Mouse (Mus musculus): Measurements from ENCODE around the gene Vps45. TPM values are rescaled to one million over a fixed set of nuclear protein-coding genes. Genes with fewer than 3 reads are reported as not detected.

Gene Vps45
- total and polyA plus RNA-seq, 2 experiments from 2014 or later = 29.5 to 61.1 TPM

DNA sequence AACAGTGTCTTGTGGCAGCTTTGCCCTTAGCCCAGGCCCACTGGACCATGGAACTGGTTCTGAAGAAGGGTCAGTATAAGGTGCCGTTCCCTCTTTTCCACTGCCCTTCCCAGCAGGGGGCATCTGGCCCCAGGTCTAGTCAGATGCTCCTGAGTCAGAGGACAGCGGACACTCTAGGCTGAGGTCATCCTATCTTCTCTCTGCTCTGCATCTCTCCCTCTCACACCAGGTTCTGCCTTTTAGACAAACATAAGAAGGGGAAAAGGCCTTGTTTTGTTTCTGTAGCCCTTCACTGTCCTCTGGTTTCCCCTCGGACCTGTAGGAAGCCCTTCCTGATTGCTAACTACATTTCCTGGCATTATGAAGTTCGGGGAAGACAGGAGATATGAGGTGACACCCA, 64.4 kb downstream of the Vps45 start:
- Histone ChIP-seq H3K27ac (ENCODE audit: low read depth, low read length) (peak overlapping the region; percentile 51; the same call in 1 of the 2 replicates), H3K9me3 (ENCODE audit: low read length) (no peaks in the 10 kb centered on the region), H3K4me2 (ENCODE audit: low read depth, low read length, poor library complexity, severe bottlenecking) (peak overlapping the region; percentile 83), H3K36me3 (ENCODE audit: insufficient read depth, low read length) (peaks cover 29% of the 10 kb centered on the region), H3K9ac (replicated peaks; ENCODE audit: low read length, poor library complexity, severe bottlenecking) (peak overlapping the region; percentile 98), H3K27me3 (ENCODE audit: insufficient read depth, low read length) (no peaks in the 10 kb centered on the region), H3K4me1 (ENCODE audit: insufficient read depth, low read length) (peaks cover 14% of the 10 kb centered on the region), H3K4me3 (ENCODE audit: low read depth, low read length) (peak overlapping the region; percentile 83)
- ATAC-seq (ENCODE audit: low FRiP score) = no peak
- TF ChIP-seq CTCF (IDR thresholded peaks at IDR 0.05) = peak; percentile 35; the same call in 1 of the 2 replicates
- WGBS = 16% methylated on average over 4 of the region's 4 CpGs
- peak; percentile 31 for DNase-seq (ENCODE audit: low spot score)

DNA sequence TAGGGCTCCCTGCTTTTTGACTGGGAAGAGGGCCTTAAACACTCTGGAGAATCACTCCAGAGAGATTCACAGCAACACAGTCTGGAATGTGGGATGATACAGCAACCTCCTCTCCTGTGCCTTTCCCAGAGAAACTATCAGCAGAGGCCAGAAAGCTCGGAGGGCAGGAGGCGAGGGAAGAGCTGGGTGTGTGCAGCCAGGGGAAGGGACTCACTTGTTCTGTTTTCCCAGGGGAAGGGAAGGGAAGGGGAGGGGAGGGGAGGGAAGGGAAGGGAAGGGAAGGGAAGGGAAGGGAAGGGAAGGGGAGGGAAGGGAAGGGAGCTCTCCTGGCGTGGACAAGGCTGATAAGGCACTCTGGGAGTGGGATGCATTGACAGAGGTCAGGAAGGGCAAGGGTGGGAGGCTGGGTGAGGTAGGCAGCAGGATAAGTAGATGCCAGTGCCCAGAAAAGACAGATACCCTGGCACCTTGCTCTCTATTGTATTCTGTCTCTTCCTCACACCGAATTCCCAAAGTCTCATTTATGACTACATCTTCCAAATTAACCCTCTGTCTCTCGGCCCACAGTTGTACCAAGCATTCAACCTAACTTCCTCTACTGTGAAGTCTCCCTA, 65.2 kb downstream of the Vps45 start:
- peak overlapping the region; percentile 83 for H3K4me2 ChIP-seq (ENCODE audit: low read depth, low read length, poor library complexity, severe bottlenecking)
- H3K36me3 ChIP-seq (ENCODE audit: insufficient read depth, low read length) = peaks cover 37% of the 10 kb centered on the region
- H3K9ac ChIP-seq (replicated peaks; ENCODE audit: low read length, poor library complexity, severe bottlenecking) = peak overlapping the region; percentile 98; the same call in 1 of the 2 replicates
- no peaks in the 10 kb centered on the region for H3K9me3 ChIP-seq (ENCODE audit: low read length)
- TF ChIP-seq CTCF (IDR thresholded peaks at IDR 0.05) = no peak
- peaks cover 14% of the 10 kb centered on the region for H3K4me1 ChIP-seq (ENCODE audit: insufficient read depth, low read length)
- ATAC-seq (ENCODE audit: low FRiP score) = no peak
- WGBS = 31% methylated on average over 5 of the region's 5 CpGs
- H3K4me3 ChIP-seq (ENCODE audit: low read depth, low read length) = peak overlapping the region; percentile 83; the same call in 1 of the 2 replicates
- H3K27ac ChIP-seq (ENCODE audit: low read depth, low read length) = peak overlapping the region; percentile 51; the same call in 1 of the 2 replicates
- no peaks in the 10 kb centered on the region for H3K27me3 ChIP-seq (ENCODE audit: insufficient read depth, low read length)
- DNase-seq (ENCODE audit: low spot score) = no peak

DNA sequence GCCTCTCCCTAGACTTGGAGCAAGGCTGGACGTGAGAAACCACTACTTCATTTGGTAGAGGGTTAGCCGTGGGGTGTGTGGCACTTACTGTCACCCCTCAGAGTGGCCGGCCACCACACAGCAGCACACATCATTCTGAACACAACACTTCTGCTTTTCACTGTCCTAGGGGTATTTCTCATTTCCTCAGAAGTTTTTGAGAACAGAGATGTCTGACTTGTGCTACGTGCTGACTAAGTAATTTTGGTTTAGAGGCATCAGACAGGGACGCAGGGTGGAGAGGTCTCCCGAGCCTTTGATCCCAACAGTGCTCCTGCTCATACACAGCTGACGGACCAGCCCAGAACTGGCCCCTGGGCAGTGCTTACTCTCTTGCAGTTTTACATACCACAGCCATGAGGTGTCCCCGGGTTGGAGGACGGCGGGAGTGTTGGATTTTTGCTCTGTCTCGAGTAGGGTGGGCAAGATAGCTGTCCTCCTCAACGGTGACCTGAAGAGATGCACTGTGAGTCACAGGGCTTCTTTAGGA, 67.8 kb downstream of the Vps45 start:
- Histone ChIP-seq H3K27me3 (ENCODE audit: insufficient read depth, low read length) (no peaks in the 10 kb centered on the region), H3K9me3 (ENCODE audit: low read length) (no peaks in the 10 kb centered on the region), H3K4me2 (ENCODE audit: low read depth, low read length, poor library complexity, severe bottlenecking) (no peak overlapping the region), H3K4me3 (ENCODE audit: low read depth, low read length) (no peak overlapping the region), H3K36me3 (ENCODE audit: insufficient read depth, low read length) (peaks cover 38% of the 10 kb centered on the region), H3K4me1 (ENCODE audit: insufficient read depth, low read length) (peaks cover 17% of the 10 kb centered on the region), H3K27ac (ENCODE audit: low read depth, low read length) (no peak overlapping the region), H3K9ac (replicated peaks; ENCODE audit: low read length, poor library complexity, severe bottlenecking) (no peak overlapping the region)
- 86% methylated on average over 12 of the region's 12 CpGs for WGBS
- DNase-seq (ENCODE audit: low spot score) (no peak), ATAC-seq (ENCODE audit: low FRiP score) (no peak)
- TF ChIP-seq CTCF (IDR thresholded peaks at IDR 0.05) = no peak

DNA sequence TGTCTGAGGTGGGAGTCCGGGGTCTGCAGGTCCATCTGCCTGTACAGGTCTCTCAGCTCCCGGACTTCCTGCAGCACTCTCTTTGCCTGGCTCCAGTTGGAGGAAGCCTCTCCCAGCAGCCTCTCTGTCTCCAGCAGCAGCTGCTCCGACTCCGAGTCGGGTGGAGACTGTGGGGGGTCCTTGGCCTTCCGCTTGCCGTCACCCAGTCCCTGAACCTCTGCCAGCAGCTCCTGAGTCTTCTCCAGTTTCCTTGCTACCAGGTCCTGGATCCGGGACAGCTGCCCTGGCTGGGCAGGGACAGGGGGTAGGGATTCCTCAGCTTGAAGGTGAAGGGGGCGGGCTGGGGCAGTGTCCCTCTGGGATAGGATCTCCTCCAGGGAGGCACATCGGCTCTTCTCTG, 69.3 kb downstream of the Vps45 start:
- H3K27me3 ChIP-seq (ENCODE audit: insufficient read depth, low read length) = no peaks in the 10 kb centered on the region
- no peaks in the 10 kb centered on the region for H3K9me3 ChIP-seq (ENCODE audit: low read length)
- peaks cover 21% of the 10 kb centered on the region for H3K4me1 ChIP-seq (ENCODE audit: insufficient read depth, low read length)
- no peak for ATAC-seq (ENCODE audit: low FRiP score)
- peaks cover 38% of the 10 kb centered on the region for H3K36me3 ChIP-seq (ENCODE audit: insufficient read depth, low read length)
- peak; percentile 52 for DNase-seq (ENCODE audit: low spot score)
- H3K4me3 ChIP-seq (ENCODE audit: low read depth, low read length) = no peak overlapping the region
- H3K27ac ChIP-seq (ENCODE audit: low read depth, low read length) = no peak overlapping the region
- TF ChIP-seq CTCF (IDR thresholded peaks at IDR 0.05) = no peak
- H3K9ac ChIP-seq (replicated peaks; ENCODE audit: low read length, poor library complexity, severe bottlenecking) = no peak overlapping the region
- WGBS = 58% methylated on average over 10 of the region's 10 CpGs
- H3K4me2 ChIP-seq (ENCODE audit: low read depth, low read length, poor library complexity, severe bottlenecking) = no peak overlapping the region

DNA sequence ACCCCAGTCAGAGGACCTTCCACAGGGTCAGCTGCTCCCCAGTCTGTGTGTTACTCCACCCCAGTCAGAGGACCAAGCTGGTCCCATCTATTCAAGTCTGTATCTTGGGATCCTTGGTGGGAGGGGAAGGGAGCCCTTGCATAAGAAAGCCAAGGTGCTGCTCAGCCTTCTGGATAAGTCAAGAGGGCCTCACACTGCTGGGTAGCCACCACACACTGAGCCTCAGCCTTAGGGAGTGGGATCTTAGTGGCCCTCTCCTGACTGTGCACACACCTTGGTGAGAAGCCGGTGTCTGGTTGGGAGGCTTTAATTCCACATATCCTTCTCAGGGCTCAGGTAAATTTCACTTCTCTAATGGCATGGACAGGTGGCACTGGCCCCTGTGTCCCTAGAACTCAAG, 70.1 kb downstream of the Vps45 start:
- no peak for DNase-seq (ENCODE audit: low spot score)
- no peak overlapping the region for H3K4me2 ChIP-seq (ENCODE audit: low read depth, low read length, poor library complexity, severe bottlenecking)
- TF ChIP-seq CTCF (IDR thresholded peaks at IDR 0.05) = no peak
- WGBS = 95% methylated on average over 1 of the region's 1 CpGs
- peaks cover 15% of the 10 kb centered on the region for H3K4me1 ChIP-seq (ENCODE audit: insufficient read depth, low read length)
- no peak overlapping the region for H3K27ac ChIP-seq (ENCODE audit: low read depth, low read length)
- no peak overlapping the region for H3K4me3 ChIP-seq (ENCODE audit: low read depth, low read length)
- H3K27me3 ChIP-seq (ENCODE audit: insufficient read depth, low read length) = no peaks in the 10 kb centered on the region
- no peak overlapping the region for H3K9ac ChIP-seq (replicated peaks; ENCODE audit: low read length, poor library complexity, severe bottlenecking)
- no peaks in the 10 kb centered on the region for H3K9me3 ChIP-seq (ENCODE audit: low read length)
- ATAC-seq (ENCODE audit: low FRiP score) = no peak
- peaks cover 38% of the 10 kb centered on the region for H3K36me3 ChIP-seq (ENCODE audit: insufficient read depth, low read length)

DNA sequence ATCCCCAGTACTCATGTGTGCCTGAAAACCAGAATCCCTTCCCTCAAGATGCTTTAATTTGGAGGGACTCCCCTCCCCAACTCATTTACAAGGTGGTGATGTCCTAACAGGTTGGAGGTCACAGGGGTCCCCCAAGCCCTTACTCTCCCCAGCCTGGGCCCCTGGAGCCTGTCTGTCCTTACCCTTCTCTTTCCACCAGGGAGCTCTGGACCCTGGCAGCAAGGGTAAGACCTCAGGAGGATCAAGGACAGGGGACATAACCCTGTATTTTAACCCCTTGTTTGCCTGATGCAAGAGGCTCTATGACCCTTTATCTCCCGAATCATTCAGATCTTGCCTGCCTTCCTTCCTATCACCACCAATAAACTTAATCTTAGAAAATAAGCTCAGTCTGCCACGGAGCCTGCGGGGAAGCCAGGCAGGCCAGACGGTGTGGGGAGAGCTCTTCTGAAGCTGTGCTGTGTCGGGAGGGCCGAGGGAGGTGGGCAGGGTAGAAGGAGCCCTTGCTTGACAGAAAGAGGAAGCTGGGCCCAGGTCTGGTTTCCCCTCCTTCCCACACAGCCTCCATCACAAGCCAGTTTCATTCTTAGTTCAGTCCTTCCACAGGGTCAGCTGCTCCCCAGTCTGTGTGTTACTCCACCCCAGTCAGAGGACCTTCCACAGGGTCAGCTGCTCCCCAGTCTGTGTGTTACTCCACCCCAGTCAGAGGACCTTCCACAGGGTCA, 70.7 kb downstream of the Vps45 start:
- 79% methylated on average over 6 of the region's 6 CpGs for WGBS
- Histone ChIP-seq H3K9me3 (ENCODE audit: low read length) (no peaks in the 10 kb centered on the region), H3K27ac (ENCODE audit: low read depth, low read length) (peak overlapping the region; percentile 43; the same call in 1 of the 2 replicates), H3K9ac (replicated peaks; ENCODE audit: low read length, poor library complexity, severe bottlenecking) (no peak overlapping the region), H3K27me3 (ENCODE audit: insufficient read depth, low read length) (no peaks in the 10 kb centered on the region), H3K4me2 (ENCODE audit: low read depth, low read length, poor library complexity, severe bottlenecking) (no peak overlapping the region), H3K36me3 (ENCODE audit: insufficient read depth, low read length) (peaks cover 37% of the 10 kb centered on the region), H3K4me1 (ENCODE audit: insufficient read depth, low read length) (peaks cover 15% of the 10 kb centered on the region), H3K4me3 (ENCODE audit: low read depth, low read length) (no peak overlapping the region)
- no peak for DNase-seq (ENCODE audit: low spot score)
- TF ChIP-seq CTCF (IDR thresholded peaks at IDR 0.05) = no peak; the same call in 1 of the 2 replicates
- no peak for ATAC-seq (ENCODE audit: low FRiP score)
